Mouse (Mus musculus) forebrain, embryonic 11.5 days (tissue): Measurements from ENCODE around the gene Ric1. TPM values are rescaled to one million over a fixed set of nuclear protein-coding genes. Genes with fewer than 3 reads are reported as not detected.

Experiments
- ATAC-seq: fragments of 200-750 bp; cut with Nextera tagmentation; replicated peaks from 2 replicates; pipeline ENCODE4 v1.8.0; 2017; ENCODE audit warnings: moderate TSS enrichment; ENCODE audit not compliant: low FRiP score
- DNase-seq: peaks from one replicate; pipeline ENCODE4 v3.0.0-alpha.2; 2017; ENCODE audit warnings: low spot score
- H3K27ac ChIP-seq: fragments of 300-500 bp; sonication (generic); 2 replicates; pipeline ENCODE4 v1.5.1; 2014; ENCODE audit warnings: low read depth, low read length
- H3K27me3 ChIP-seq: fragments of 300-500 bp; sonication (generic); 2 replicates; pipeline ENCODE4 v1.6.1; 2014; ENCODE audit warnings: mild to moderate bottlenecking, low read length, mixed read lengths; ENCODE audit not compliant: control insufficient read depth, insufficient read depth
- H3K36me3 ChIP-seq: fragments of 300-500 bp; sonication (generic); 2 replicates; pipeline ENCODE4 v1.6.1; 2014; ENCODE audit warnings: mild to moderate bottlenecking, low read length, moderate library complexity, mixed read lengths; ENCODE audit not compliant: control insufficient read depth, insufficient read depth
- H3K4me1 ChIP-seq: fragments of 300-500 bp; sonication (generic); replicated peaks from 2 replicates; pipeline ENCODE4 v1.6.1; 2014; ENCODE audit warnings: low read length, mixed read lengths; ENCODE audit not compliant: control insufficient read depth, insufficient read depth
- H3K4me2 ChIP-seq: fragments of 300-500 bp; sonication (generic); 2 replicates; pipeline ENCODE4 v1.6.1; 2014; ENCODE audit warnings: low read depth, mild to moderate bottlenecking, low read length, moderate library complexity, mixed read lengths; ENCODE audit not compliant: severe bottlenecking
- H3K4me3 ChIP-seq: fragments of 300-500 bp; sonication (generic); 2 replicates; pipeline ENCODE4 v1.5.1; 2014; ENCODE audit warnings: low read depth, low read length
- H3K9ac ChIP-seq: fragments of 300-500 bp; sonication (generic); 2 replicates; pipeline ENCODE4 v1.6.1; 2014; ENCODE audit warnings: low read length
- H3K9me3 ChIP-seq: fragments of 300-500 bp; sonication (generic); 2 replicates; pipeline ENCODE4 v1.6.1; 2016; ENCODE audit warnings: low read length, mixed read lengths; ENCODE audit not compliant: control insufficient read depth
- WGBS: fragments of 180-500 bp; shearing (Covaris S2); extraction: QIAGEN DNeasy Blood & Tissue Kit; methylation state at CpG from one replicate; pipeline ENCODE4 v1.1.7; 2014; 5-methylcytosine and 5-hydroxymethylcytosine counted together
- polyA plus RNA-seq: library from polyadenylated mRNA; unstranded; fragments of >200 nt; fragmentation: Nextera tagmentation; extraction: Ambion mirVana; gene quantifications from 2 replicates; pipeline ENCODE4 v1.2.1, GENCODE M21; 2014

The Ric1 gene
- polyA plus RNA-seq, 1 experiment from 2014 or later = 13.5 TPM

DNA sequence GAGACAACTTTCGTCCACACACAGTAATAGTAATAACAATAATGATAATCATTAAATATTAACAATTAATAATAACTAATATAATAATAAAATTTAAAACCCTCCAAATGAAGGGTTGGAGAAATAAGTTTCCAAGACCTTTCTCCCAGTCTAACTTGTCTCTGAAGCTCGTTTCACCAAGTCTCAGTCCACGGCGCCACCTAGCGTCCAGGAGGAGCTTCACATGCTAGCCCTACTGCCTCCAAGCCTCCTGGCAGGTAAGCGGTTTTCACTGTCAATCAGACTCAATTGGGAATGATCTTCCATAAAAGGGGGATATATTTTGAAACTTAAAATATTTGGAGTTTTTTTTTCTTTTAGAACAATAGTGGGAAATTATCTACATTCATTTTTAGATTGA is 20.6 kb upstream of the Ric1 start:
- Histone ChIP-seq H3K9ac (no peak overlapping the region), H3K4me3 (no peak overlapping the region), H3K4me1 (no peaks in the 10 kb centered on the region), H3K27ac (no peak overlapping the region), H3K9me3 (no peaks in the 10 kb centered on the region), H3K27me3 (no peaks in the 10 kb centered on the region), H3K4me2 (peak overlapping the region; percentile 21; the same call in 1 of the 2 replicates), H3K36me3 (no peaks in the 10 kb centered on the region)
- 14% methylated on average over 6 of the region's 6 CpGs for WGBS
- ATAC-seq = no peak
- peak; percentile 87 for DNase-seq

DNA sequence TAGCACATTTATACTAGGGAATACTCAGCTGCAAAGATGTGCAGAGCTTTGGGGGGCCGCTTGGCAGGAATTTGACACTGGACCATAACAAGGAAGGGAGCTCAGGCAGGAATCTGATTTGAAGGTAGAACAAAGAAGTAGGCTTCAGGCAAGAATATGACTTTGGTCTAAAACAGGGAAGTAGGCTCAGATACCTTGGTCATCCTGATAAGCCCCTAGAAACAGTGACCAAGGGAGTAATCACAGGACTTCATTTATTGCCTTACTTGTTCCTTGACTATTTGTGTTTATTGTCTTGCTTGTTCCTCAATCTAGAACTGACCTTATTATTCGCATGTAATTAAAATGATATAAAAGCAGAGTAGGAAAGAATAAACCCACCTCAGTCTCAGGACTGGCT is 18.0 kb upstream of the Ric1 start:
- WGBS = 91% methylated on average over 2 of the region's 2 CpGs
- no peak overlapping the region for H3K9ac ChIP-seq
- DNase-seq (no peak), ATAC-seq (no peak)
- H3K4me2 ChIP-seq = no peak overlapping the region
- no peaks in the 10 kb centered on the region for H3K27me3 ChIP-seq
- no peak overlapping the region for H3K4me3 ChIP-seq
- H3K4me1 ChIP-seq = no peaks in the 10 kb centered on the region
- no peak overlapping the region for H3K27ac ChIP-seq
- H3K36me3 ChIP-seq = no peaks in the 10 kb centered on the region
- H3K9me3 ChIP-seq = no peaks in the 10 kb centered on the region

DNA sequence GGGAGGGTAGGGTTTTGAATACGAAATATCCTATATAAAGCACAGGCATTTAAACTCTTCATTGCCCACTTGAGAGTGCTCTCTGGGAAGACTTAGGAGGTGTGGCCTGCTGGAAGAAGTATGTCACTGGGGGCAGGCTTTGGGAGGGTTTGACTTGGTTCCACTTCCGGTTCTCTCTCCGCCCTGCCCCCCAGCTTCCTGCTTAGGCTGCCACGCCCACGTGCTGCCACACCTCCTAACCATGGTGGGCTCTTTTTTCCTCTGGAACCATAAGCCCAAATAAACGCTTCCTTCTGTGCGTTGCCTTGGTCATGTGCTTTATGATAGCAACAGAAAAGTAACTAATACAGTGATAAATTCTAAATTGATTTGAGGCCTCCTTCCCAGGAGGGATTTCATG is 16.5 kb upstream of the Ric1 start:
- DNase-seq (no peak), ATAC-seq (no peak)

DNA sequence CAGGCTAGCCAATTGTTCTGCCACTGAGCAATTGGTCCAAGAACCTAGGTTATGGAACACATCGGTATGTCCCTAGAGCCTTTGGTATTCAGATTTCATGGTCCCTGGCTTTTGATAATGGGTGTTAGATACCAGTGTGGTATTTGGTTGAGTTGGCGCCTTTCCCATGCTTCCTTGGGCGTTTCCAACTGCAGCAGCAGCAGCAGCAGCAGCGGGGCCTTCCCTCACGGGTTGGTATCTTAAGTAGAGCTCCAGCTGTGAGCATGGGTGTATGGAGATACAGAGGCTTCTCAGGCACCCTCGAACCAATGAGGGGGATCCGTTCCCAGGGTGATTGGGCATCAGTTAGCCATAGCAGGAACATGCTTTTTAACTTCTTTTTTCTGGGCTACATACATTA is 13.9 kb upstream of the Ric1 start:
- H3K27ac ChIP-seq = no peak overlapping the region
- DNase-seq (no peak), ATAC-seq (no peak)
- H3K9me3 ChIP-seq = no peaks in the 10 kb centered on the region
- no peaks in the 10 kb centered on the region for H3K36me3 ChIP-seq
- H3K27me3 ChIP-seq = no peaks in the 10 kb centered on the region
- H3K4me3 ChIP-seq = no peak overlapping the region
- H3K4me2 ChIP-seq = no peak overlapping the region
- no peaks in the 10 kb centered on the region for H3K4me1 ChIP-seq
- H3K9ac ChIP-seq = no peak overlapping the region
- 73% methylated on average over 7 of the region's 7 CpGs for WGBS

More for the DNA sequence above, 16.5 kb upstream of the Ric1 start:
- H3K27me3 ChIP-seq = no peaks in the 10 kb centered on the region
- H3K4me1 ChIP-seq = no peaks in the 10 kb centered on the region
- H3K9me3 ChIP-seq = no peaks in the 10 kb centered on the region
- no peak overlapping the region for H3K4me2 ChIP-seq
- H3K9ac ChIP-seq = no peak overlapping the region
- WGBS = 81% methylated on average over 7 of the region's 7 CpGs
- no peak overlapping the region for H3K27ac ChIP-seq
- H3K4me3 ChIP-seq = no peak overlapping the region
- no peaks in the 10 kb centered on the region for H3K36me3 ChIP-seq

DNA sequence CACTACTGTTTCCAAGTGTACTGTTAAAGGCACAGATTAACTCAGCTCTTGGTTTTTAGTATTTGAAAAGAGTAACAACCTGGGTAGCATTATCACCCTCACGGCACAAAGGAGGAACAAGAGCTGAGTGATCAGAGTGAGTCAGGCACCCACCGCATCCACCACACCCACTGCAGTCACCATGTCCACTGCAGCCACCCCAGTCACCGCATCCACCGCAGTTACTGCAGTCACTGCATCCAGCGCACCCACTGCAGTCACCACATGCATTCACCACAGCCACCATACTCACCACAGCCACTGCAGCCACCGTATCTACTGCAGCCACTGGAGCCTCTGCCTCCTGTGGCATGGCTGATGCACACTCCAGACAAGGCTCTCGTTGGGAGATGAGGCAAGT is 12.2 kb upstream of the Ric1 start:
- no peaks in the 10 kb centered on the region for H3K36me3 ChIP-seq
- DNase-seq (no peak), ATAC-seq (no peak)
- no peak overlapping the region for H3K9ac ChIP-seq
- no peak overlapping the region for H3K4me2 ChIP-seq
- no peaks in the 10 kb centered on the region for H3K4me1 ChIP-seq
- H3K4me3 ChIP-seq = no peak overlapping the region
- peaks cover 2% of the 10 kb centered on the region; the same call in 1 of the 2 replicates for H3K9me3 ChIP-seq
- no peak overlapping the region for H3K27ac ChIP-seq
- WGBS = 87% methylated on average over 7 of the region's 7 CpGs
- H3K27me3 ChIP-seq = no peaks in the 10 kb centered on the region

DNA sequence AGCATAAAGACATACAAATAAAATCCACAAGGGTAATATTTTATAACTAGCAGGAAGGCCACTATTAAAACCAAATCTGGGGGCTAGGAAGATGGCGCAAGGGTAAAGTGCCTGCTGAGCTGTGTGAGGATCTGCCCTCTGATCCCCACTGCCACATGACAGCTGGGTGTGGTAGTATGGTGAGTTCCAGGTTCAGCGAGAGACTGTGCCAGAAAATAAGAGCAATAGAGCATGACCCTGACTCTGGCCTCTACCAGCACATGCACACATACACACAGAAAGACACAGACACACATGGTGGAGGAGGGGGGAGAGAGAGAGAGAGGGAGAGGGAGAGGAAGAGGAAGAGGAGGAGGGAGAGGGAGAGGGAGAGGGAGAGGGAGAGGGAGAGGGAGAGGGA is 10.3 kb upstream of the Ric1 start:
- ATAC-seq (no peak), DNase-seq (no peak)
- no peak overlapping the region for H3K27ac ChIP-seq
- no peak overlapping the region for H3K9ac ChIP-seq
- WGBS = 87% methylated on average over 2 of the region's 2 CpGs
- H3K9me3 ChIP-seq = peaks cover 2% of the 10 kb centered on the region; the same call in 1 of the 2 replicates
- H3K4me3 ChIP-seq = no peak overlapping the region
- H3K27me3 ChIP-seq = no peaks in the 10 kb centered on the region
- H3K36me3 ChIP-seq = no peaks in the 10 kb centered on the region
- H3K4me2 ChIP-seq = no peak overlapping the region
- no peaks in the 10 kb centered on the region for H3K4me1 ChIP-seq

DNA sequence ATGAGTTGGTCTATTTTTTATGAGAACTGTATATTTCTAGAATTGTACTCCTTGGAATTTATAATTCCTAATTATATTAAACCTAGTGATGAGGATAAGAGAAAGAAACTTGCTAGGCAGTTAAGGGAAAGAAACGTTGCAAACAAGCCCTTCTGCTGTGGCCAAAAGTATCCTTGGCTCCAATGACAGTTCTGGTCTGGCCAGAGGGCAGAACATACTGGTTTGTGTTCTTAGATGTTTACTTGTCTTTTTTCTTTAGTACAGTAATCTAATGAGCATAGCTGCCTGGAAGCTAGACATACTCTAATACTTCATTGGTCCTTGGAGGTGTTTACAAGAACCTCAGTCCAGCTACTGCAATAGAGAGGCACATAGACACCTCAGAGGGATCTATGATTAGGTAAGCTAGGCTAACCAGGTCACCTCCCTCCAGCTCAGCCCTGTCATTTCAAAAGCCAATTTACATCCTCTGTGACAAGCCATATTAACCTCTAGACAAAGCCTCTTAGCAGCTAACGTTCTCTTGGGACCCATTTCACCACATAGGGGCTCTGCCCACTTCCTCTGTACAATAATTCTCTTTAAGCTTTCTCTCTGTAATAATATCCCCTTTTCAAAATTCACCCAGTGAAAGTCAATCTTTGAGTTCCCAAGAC is 8.8 kb upstream of the Ric1 start:
- WGBS = 61% methylated on average over 2 of the region's 2 CpGs
- no peak for ATAC-seq
- H3K4me1 ChIP-seq = no peaks in the 10 kb centered on the region
- no peak overlapping the region for H3K4me2 ChIP-seq
- H3K4me3 ChIP-seq = no peak overlapping the region
- peaks cover 2% of the 10 kb centered on the region; the same call in 1 of the 2 replicates for H3K9me3 ChIP-seq
- H3K9ac ChIP-seq = no peak overlapping the region
- no peak overlapping the region for H3K27ac ChIP-seq
- no peaks in the 10 kb centered on the region for H3K36me3 ChIP-seq
- DNase-seq = no peak
- H3K27me3 ChIP-seq = no peaks in the 10 kb centered on the region

DNA sequence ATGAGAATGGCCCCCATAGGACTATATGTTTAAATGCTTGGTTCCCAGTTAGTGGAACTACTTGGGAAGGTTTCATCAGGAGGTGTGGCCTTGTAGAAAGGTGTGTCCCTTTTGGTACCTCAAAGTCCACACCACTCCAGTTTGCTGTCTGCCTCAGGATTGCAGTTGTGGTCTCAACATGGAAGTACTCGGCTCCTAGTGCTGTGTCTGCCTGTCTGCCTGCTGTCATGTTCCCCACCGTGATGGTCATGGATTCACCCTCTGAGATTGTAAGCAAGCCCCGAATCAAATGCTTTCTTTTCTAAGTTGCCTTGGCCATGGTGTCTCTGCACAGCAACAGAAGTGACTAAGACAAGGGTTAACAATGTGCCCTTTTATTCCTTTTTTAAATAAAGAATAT is 8.0 kb upstream of the Ric1 start:
- Histone ChIP-seq H3K9me3 (peaks cover 2% of the 10 kb centered on the region; the same call in 1 of the 2 replicates), H3K9ac (no peak overlapping the region), H3K36me3 (no peaks in the 10 kb centered on the region), H3K4me3 (no peak overlapping the region), H3K4me1 (no peaks in the 10 kb centered on the region), H3K27ac (no peak overlapping the region), H3K27me3 (no peaks in the 10 kb centered on the region), H3K4me2 (no peak overlapping the region)
- 94% methylated on average over 3 of the region's 3 CpGs for WGBS
- DNase-seq = no peak
- ATAC-seq = no peak

DNA sequence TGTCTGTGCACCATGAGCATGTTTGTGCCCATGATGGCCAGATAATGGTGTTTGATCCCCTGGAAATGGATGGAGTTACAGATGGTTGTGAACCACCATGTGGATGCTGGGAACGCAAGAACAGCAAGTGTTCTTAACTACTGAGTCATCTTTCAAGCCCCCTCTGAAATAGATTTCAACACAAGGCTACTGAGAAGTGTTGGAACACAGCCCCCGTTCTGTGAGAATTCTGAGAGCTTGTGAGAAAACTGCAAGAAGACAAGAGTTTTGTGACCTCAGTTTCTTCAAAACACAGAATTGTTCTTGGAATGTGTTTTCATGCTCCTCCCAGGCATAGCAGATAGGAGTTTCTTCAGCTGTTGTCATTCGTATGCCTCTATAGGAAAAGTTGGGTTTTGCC is 6.7 kb upstream of the Ric1 start:
- peaks cover 2% of the 10 kb centered on the region; the same call in 1 of the 2 replicates for H3K9me3 ChIP-seq
- H3K4me1 ChIP-seq = no peaks in the 10 kb centered on the region
- H3K36me3 ChIP-seq = no peaks in the 10 kb centered on the region
- H3K4me3 ChIP-seq = no peak overlapping the region
- no peak overlapping the region for H3K9ac ChIP-seq
- ATAC-seq = no peak
- H3K27ac ChIP-seq = no peak overlapping the region
- DNase-seq = no peak
- 87% methylated on average over 3 of the region's 3 CpGs for WGBS
- no peak overlapping the region for H3K4me2 ChIP-seq
- H3K27me3 ChIP-seq = no peaks in the 10 kb centered on the region
